Mouse (Mus musculus): ENCODE measurements around the gene Rft1. TPM values are rescaled to one million over a fixed set of nuclear protein-coding genes. Genes with fewer than 3 reads are reported as not detected.

Gene Rft1
- polyA plus RNA-seq, 1 experiment from 2014 or later = 18.1 TPM

DNA sequence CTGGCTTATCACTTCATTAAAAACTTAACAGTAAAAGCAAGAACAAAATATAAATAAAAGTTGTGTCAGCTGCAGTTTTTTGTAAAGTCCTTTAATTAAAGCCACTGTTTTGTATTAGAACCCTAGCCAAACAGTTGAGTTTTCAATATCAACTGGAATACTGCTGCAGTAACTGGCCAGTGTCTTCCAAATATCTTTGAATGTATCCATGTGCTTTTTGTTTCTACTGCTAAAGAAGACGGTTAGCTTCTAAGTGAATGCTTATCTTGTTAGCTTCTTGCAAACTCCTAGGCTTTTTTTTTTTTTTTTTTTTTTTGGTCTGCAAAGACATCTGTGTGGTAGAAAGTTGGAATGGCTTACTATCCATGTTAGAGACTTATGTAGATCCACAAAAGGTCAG lies 65.4 kb downstream of the Rft1 start:
- H3K4me2 ChIP-seq (ENCODE audit: low read depth, low read length) = no peak overlapping the region
- WGBS = 44% methylated on average over 1 of the region's 1 CpGs
- 0 out of 2 replicates have a peak, but pooled peaks cover 4% of the 10 kb centered on the region for H3K4me1 ChIP-seq (replicated peaks; ENCODE audit: control insufficient read depth, insufficient read depth, low read length)
- no peak overlapping the region for H3K9ac ChIP-seq (ENCODE audit: low read length)
- no peak overlapping the region for H3K27ac ChIP-seq (ENCODE audit: low read length)
- no peak for ATAC-seq (ENCODE audit: low read depth)
- H3K27me3 ChIP-seq (ENCODE audit: control insufficient read depth, insufficient read depth, low read depth, low read length) = peaks cover 8% of the 10 kb centered on the region
- no peaks in the 10 kb centered on the region for H3K36me3 ChIP-seq (ENCODE audit: control insufficient read depth, insufficient read depth, low read length)
- H3K9me3 ChIP-seq (ENCODE audit: control insufficient read depth, low read length) = no peaks in the 10 kb centered on the region
- H3K4me3 ChIP-seq (ENCODE audit: low read length) = no peak overlapping the region

- Histone ChIP-seq H3K9ac (ENCODE audit: low read length) (no peak overlapping the region), H3K4me2 (ENCODE audit: low read depth, low read length) (no peak overlapping the region), H3K36me3 (ENCODE audit: control insufficient read depth, insufficient read depth, low read length) (no peaks in the 10 kb centered on the region), H3K27ac (ENCODE audit: low read length) (no peak overlapping the region), H3K4me3 (ENCODE audit: low read length) (no peak overlapping the region), H3K27me3 (ENCODE audit: control insufficient read depth, insufficient read depth, low read depth, low read length) (no peaks in the 10 kb centered on the region), H3K9me3 (ENCODE audit: control insufficient read depth, low read length) (no peaks in the 10 kb centered on the region), H3K4me1 (replicated peaks; ENCODE audit: control insufficient read depth, insufficient read depth, low read length) (0 out of 2 replicates have a peak, but pooled peaks cover 3% of the 10 kb centered on the region)
- WGBS = 79% methylated on average over 1 of the region's 1 CpGs
- ATAC-seq (ENCODE audit: low read depth) = no peak
Observed at GRCm38 (mm10) chr14:30721850-30722249, 67.7 kb downstream of the Rft1 start.

- H3K27ac ChIP-seq (ENCODE audit: low read length) = no peak overlapping the region
Observed at GRCm38 (mm10) chr14:30722406-30722805, 68.2 kb downstream of the Rft1 start.

DNA sequence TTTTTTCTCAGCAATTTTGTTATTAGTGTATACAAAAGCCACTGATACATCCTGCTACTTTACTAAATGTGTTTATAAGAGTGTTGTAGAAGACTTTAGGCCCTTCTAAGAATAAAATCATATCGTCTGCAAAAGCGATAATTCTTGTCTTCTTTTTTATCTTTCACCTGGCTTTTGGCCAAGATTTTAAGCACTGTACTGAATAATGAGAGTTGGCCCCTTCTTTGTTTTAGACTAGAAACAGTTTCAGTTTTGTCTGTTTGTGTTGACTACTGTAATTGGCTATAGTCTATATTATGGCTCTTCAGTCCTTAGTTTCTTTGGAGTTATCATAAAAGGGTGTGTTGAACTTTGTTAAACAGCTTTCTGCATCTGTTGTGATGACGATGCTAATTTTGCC lies 77.7 kb downstream of the Rft1 start:
- Histone ChIP-seq H3K27me3 (ENCODE audit: control insufficient read depth, insufficient read depth, low read depth, low read length) (no peaks in the 10 kb centered on the region), H3K27ac (ENCODE audit: low read length) (no peak overlapping the region), H3K9ac (ENCODE audit: low read length) (no peak overlapping the region), H3K4me2 (ENCODE audit: low read depth, low read length) (no peak overlapping the region), H3K4me1 (replicated peaks; ENCODE audit: control insufficient read depth, insufficient read depth, low read length) (no peaks in the 10 kb centered on the region; the same call in 1 of the 2 replicates), H3K9me3 (ENCODE audit: control insufficient read depth, low read length) (no peaks in the 10 kb centered on the region), H3K36me3 (ENCODE audit: control insufficient read depth, insufficient read depth, low read length) (no peaks in the 10 kb centered on the region), H3K4me3 (ENCODE audit: low read length) (no peak overlapping the region)
- 47% methylated on average over 3 of the region's 3 CpGs for WGBS
- no peak for ATAC-seq (ENCODE audit: low read depth)

More at GRCm38 (mm10) chr14:30722406-30722805, 68.2 kb downstream of the Rft1 start:
- 70% methylated on average over 5 of the region's 5 CpGs for WGBS
- Histone ChIP-seq H3K4me3 (ENCODE audit: low read length) (no peak overlapping the region), H3K4me2 (ENCODE audit: low read depth, low read length) (no peak overlapping the region), H3K27me3 (ENCODE audit: control insufficient read depth, insufficient read depth, low read depth, low read length) (no peaks in the 10 kb centered on the region), H3K4me1 (replicated peaks; ENCODE audit: control insufficient read depth, insufficient read depth, low read length) (no peaks in the 10 kb centered on the region), H3K9me3 (ENCODE audit: control insufficient read depth, low read length) (no peaks in the 10 kb centered on the region), H3K9ac (ENCODE audit: low read length) (no peak overlapping the region), H3K36me3 (ENCODE audit: control insufficient read depth, insufficient read depth, low read length) (no peaks in the 10 kb centered on the region)
- ATAC-seq (ENCODE audit: low read depth) = no peak

GRCm38 (mm10) chr14:30734665-30735064 lies 80.5 kb downstream of the Rft1 start:
- no peak overlapping the region for H3K27ac ChIP-seq (ENCODE audit: low read length)
- 91% methylated on average over 5 of the region's 5 CpGs for WGBS
- H3K27me3 ChIP-seq (ENCODE audit: control insufficient read depth, insufficient read depth, low read depth, low read length) = no peaks in the 10 kb centered on the region
- H3K9me3 ChIP-seq (ENCODE audit: control insufficient read depth, low read length) = no peaks in the 10 kb centered on the region
- no peak overlapping the region for H3K9ac ChIP-seq (ENCODE audit: low read length)
- ATAC-seq (ENCODE audit: low read depth) = no peak
- H3K4me3 ChIP-seq (ENCODE audit: low read length) = no peak overlapping the region
- H3K4me2 ChIP-seq (ENCODE audit: low read depth, low read length) = no peak overlapping the region
- H3K36me3 ChIP-seq (ENCODE audit: control insufficient read depth, insufficient read depth, low read length) = no peaks in the 10 kb centered on the region
- H3K4me1 ChIP-seq (replicated peaks; ENCODE audit: control insufficient read depth, insufficient read depth, low read length) = no peaks in the 10 kb centered on the region; the same call in 1 of the 2 replicates

DNA sequence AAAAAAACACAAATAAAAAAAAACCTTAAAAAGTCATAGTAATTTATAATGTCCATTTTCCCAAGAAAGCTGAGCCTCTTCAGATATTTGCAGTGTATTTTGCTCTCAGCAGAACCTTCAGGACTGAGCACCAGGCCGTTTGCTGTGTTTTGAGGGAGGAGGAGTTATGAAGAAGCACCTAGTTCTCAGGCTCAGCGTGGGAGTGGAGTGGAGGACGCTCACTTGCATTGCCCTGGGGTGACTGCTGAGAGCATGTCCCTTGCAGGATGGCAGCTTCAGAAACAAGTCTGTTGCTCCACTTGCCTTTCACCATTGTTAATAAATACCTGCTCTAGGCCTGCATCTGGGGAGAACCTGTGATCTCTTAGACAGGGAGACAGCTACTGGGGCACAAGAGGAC lies 81.7 kb downstream of the Rft1 start:
- no peaks in the 10 kb centered on the region for H3K4me1 ChIP-seq (replicated peaks; ENCODE audit: control insufficient read depth, insufficient read depth, low read length)
- H3K4me3 ChIP-seq (ENCODE audit: low read length) = no peak overlapping the region
- WGBS = 60% methylated on average over 3 of the region's 3 CpGs
- no peak overlapping the region for H3K9ac ChIP-seq (ENCODE audit: low read length)
- H3K27me3 ChIP-seq (ENCODE audit: control insufficient read depth, insufficient read depth, low read depth, low read length) = no peaks in the 10 kb centered on the region
- no peak overlapping the region for H3K4me2 ChIP-seq (ENCODE audit: low read depth, low read length)
- H3K9me3 ChIP-seq (ENCODE audit: control insufficient read depth, low read length) = no peaks in the 10 kb centered on the region
- no peak overlapping the region for H3K27ac ChIP-seq (ENCODE audit: low read length)
- ATAC-seq (ENCODE audit: low read depth) = no peak
- no peaks in the 10 kb centered on the region for H3K36me3 ChIP-seq (ENCODE audit: control insufficient read depth, insufficient read depth, low read length)

GRCm38 (mm10) chr14:30736413-30736812 lies 82.3 kb downstream of the Rft1 start:
- Histone ChIP-seq H3K4me3 (ENCODE audit: low read length) (no peak overlapping the region), H3K4me2 (ENCODE audit: low read depth, low read length) (no peak overlapping the region), H3K9ac (ENCODE audit: low read length) (no peak overlapping the region), H3K27ac (ENCODE audit: low read length) (no peak overlapping the region), H3K27me3 (ENCODE audit: control insufficient read depth, insufficient read depth, low read depth, low read length) (no peaks in the 10 kb centered on the region), H3K36me3 (ENCODE audit: control insufficient read depth, insufficient read depth, low read length) (no peaks in the 10 kb centered on the region), H3K9me3 (ENCODE audit: control insufficient read depth, low read length) (no peaks in the 10 kb centered on the region), H3K4me1 (replicated peaks; ENCODE audit: control insufficient read depth, insufficient read depth, low read length) (no peaks in the 10 kb centered on the region)
- 70% methylated on average over 1 of the region's 1 CpGs for WGBS
- no peak for ATAC-seq (ENCODE audit: low read depth)

Other genes with a start within 250 kb of the Rft1 start
- 24.8 and 25.5 TPM in 2 replicates for gene Dcp1a, start 174.8 kb upstream of the Rft1 start, polyA plus RNA-seq (2015; fragmentation: Nextera tagmentation; extraction: Ambion mirVana)
- gene Cacna1d, start 162.9 kb upstream of the Rft1 start, polyA plus RNA-seq (2015; fragmentation: Nextera tagmentation; extraction: Ambion mirVana) = 9.2 and 9.7 TPM in 2 replicates
- gene Tkt, start 106.0 kb upstream of the Rft1 start, polyA plus RNA-seq (2015; fragmentation: Nextera tagmentation; extraction: Ambion mirVana) = 244 and 251 TPM in 2 replicates
- gene Prkcd, start 28.1 kb upstream of the Rft1 start, polyA plus RNA-seq (2015; fragmentation: Nextera tagmentation; extraction: Ambion mirVana) = 53.4 and 55.4 TPM in 2 replicates
- gene Sfmbt1, start 60.5 kb downstream of the Rft1 start, polyA plus RNA-seq (2015; fragmentation: Nextera tagmentation; extraction: Ambion mirVana) = 10.6 and 11.6 TPM in 2 replicates
- gene Tmem110, start 171.2 kb downstream of the Rft1 start, polyA plus RNA-seq (2015; fragmentation: Nextera tagmentation; extraction: Ambion mirVana) = 27.0 and 38.3 TPM in 2 replicates
- gene Mustn1, start 224.8 kb downstream of the Rft1 start, polyA plus RNA-seq (2015; fragmentation: Nextera tagmentation; extraction: Ambion mirVana) = 9.9 and 12.6 TPM in 2 replicates
- 0.59 and 3.7 TPM in 2 replicates for gene Itih4, start 232.1 kb downstream of the Rft1 start, polyA plus RNA-seq (2015; fragmentation: Nextera tagmentation; extraction: Ambion mirVana)